Mouse (Mus musculus): ENCODE data around the gene Hpca.
A peak's percentile ranks its signal among the peaks of the same experiment; 100 is the strongest.

The Hpca gene

DNA sequence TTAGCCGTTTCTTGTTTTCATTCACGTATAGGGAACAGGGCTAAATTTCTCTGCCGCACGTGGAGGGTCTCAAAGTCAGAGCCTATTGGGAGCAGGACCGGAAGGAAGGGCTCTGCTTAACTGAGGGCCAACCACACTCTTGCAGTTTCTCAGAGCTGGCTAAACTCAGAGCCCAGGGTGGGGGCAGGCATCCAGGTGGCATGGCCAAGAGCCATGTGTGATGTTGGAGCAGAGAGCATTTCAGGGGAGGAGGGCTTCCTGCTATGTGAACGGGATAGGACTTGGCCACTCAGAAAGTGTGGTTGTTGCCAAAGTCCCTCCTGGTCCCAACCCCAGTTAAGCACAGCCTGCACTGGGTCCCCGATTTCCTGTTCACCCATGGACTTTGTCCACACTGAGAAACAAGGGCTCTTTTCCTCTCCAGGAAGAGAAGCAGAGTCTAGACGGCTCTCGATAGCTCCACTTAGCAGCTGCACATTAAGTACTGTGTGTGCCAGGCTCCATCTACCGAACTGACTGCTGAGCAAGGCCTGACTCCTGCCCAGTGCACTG, 14.4 kb downstream of the Hpca start:
- no peak for DNase-seq (ENCODE audit: low spot score)

DNA sequence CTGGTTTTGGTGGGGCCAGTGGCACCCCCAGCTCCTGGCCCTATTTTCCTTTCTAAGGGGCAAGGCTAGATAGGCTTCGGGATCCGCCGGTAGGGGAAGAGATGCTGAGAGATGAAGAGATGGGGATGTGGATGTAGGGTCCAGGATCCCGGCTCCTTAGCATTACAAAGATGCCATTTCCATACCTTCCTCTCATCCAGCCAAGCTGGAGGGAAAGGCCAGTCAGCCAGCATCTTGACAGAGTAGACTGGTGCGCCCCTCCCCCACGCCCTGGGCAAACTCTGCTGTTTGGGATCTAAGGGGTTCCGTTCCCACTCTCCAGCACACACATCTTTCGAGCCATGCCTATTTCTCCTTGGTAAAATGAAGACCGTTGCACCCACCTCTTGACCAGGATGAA, 15.8 kb downstream of the Hpca start:
- DNase-seq (ENCODE audit: low spot score): no peak

GRCm38 (mm10) chr4:129105356-129105755, 16.5 kb downstream of the Hpca start, which contains the start of gene Tmem54:
TSS of gene Tmem54 (plus strand) at chr4:129105548.
- DNase-seq (ENCODE audit: low spot score): no peak

DNA sequence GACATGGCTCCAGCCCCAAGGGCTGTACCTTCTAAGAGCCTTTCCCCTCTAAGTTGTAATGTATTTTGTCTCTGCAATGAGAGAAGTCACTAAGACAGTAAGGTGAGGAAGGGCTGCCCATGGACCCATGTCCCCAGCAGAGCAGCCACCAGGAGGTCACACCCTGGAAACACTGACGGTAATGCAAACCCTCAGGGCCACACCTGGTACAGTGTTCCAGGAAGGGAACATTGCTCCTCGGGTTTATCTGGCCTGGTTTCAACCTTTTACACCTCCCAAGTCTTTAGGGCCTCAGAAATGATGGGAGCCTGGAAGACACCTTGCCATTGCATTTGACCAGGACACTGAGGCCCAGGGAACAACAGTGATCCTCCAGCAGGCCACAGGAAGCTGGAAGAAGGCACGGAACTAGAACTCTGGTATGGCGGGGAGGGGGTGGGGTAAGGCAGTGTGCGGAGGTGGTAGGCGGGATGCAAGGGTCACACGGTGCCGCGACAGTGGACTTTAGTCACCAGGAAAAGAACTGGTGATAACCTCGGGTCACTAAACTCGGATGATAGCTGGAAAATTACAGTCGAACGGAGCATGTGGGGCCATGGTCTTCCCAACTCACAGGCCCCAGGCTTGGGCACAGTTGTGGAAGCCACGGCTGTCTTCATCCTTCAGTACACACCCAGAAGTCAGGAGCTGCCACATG, 19.6 kb downstream of the Hpca start:
- no peak for DNase-seq (ENCODE audit: low spot score)

- no peak for DNase-seq (ENCODE audit: low spot score)
These were observed 24.8 kb downstream of the Hpca start for GRCm38 (mm10) chr4:129097006-129097405.

DNA sequence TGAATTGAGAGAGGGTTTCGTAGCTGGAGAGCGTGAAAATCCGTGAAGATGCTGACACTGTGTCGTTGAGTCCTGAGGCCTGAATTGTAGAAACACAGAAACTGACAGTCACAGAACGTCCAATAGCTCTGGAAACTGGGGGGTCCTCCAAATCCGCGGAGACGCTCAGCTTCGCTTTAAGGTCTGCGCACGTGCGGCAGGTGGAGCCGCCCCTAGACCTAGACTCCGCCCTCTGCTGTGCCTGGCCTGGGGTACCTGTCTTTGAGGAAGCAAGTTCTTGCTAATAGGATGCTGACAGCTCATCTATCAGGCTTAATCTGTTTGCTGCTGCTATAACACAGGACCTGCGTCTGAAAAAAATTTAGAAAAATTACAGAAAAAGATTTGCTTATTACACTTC, 26.6 kb downstream of the Hpca start:
- no peak for DNase-seq (ENCODE audit: low spot score)

DNA sequence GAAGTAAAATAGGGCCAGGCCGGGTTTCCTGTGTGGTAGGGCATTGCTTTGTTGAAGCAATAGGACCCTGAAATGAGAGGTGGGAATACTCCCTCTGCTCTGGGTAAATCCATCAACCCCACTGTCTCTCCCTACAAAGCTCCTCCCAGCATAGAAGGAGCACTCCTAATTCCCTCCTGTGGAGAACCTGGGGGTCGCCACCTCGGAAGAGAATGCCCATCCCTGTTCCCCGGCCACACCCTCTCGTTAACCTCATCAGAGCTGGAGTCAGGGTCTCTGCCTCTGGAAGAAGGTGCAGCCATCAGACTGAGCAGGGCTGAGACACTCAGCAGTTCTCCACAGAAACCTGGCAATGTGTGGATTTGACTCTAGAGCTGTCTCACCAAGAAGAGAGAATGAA, 34.0 kb downstream of the Hpca start:
- no peak for DNase-seq (ENCODE audit: low spot score)

DNA sequence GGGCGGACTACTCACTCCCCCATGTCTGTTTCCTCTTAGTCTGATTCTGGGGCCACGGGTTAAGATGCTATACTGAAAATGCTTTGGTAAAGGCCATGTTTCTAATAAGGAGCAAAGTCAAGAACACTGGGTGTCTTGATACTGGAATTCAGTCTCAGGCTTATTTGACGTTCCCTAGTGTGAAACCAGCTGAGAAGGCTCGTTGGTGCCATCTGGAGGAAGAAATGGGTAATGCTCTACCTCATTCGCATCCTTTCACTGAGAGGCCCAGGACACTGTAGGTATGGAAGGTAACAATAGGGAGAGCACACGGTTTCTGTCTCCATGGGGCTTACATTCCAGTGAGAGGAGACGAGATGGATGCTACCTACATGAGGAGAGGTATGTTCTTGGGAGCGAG, 35.8 kb downstream of the Hpca start:
- peak; percentile 76 for DNase-seq (ENCODE audit: low spot score)

DNA sequence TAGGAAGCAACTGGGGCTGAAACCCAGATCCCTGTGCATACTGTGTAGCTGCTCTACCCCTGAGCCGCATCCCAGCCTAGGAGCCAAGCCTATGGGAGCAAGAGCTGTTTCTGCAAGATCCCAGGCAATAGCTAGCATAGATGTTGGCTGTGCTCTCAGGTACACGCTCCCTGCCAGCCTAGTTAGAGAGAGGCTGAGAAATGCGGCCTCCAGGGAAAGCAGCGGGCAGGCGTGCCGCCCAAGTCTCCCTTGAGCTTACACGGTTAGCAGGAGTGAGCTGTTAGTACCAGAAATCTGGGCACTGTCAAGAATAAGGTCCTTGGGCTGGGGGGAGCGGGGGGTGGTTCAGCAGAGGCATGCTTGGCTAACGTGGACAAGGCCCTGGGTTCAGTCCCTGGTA, 36.9 kb downstream of the Hpca start:
- no peak for DNase-seq (ENCODE audit: low spot score)

DNA sequence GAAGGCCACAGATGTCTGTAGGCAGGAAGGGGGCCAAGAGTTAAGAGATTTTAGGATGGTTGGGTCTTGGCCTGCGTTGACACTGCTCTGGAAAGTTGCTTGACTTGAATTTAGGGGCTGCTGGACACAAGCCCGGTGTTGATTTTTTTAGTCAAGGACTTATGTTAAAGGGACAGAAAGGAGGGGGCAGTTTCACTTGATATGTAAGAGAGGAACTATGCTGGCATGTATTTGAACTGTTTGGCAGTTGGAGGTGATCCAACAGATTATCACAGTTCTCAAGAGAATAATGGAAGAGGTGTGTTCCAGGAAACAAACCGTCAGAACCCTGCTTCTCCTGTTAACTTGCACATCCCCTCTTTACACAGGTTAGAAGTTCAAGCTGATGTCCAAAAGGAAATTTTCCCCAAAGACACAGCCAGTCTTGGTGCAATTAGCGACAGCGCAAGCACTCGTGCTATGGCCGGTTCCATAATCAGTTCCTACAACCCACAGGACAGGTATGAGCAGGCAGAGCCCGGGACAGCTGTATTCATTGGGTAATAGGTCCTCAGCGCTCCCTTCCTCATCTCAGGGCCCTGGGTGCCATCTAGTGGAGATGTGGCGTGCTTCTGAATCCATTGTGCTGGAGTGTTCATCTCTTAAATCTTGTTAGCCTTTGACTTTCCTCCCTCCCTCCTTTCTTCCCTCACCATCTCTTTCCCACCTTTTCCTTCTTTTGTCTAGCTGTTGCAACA, 39.3 kb downstream of the Hpca start:
- DNase-seq (ENCODE audit: low spot score): peak; percentile 82

GRCm38 (mm10) chr4:129081939-129082338, 39.9 kb downstream of the Hpca start:
- no peak for DNase-seq (ENCODE audit: low spot score)

DNA sequence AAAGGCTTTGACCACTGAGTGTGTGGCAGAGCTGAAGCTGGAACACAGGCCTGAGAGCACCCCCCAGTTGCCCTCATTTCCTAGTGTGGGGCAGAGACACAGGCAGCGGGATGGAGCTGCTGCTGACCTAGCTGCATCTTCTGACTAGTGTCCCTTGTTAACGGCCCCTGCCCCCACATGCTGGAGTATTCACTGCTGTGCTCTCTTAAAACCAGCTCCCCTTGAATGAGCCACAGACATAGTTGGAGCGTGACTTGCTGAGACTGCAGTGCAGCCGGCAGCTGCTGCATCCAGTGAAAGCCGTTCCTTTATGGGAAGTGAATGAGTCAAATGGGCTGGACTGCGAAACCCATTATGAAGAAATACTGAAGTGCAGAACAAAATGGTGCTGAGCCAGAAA, 40.3 kb downstream of the Hpca start:
- peak; percentile 23 for DNase-seq (ENCODE audit: low spot score)

- no peak for DNase-seq (ENCODE audit: low spot score)
These were observed 40.8 kb downstream of the Hpca start for GRCm38 (mm10) chr4:129081041-129081440.

DNA sequence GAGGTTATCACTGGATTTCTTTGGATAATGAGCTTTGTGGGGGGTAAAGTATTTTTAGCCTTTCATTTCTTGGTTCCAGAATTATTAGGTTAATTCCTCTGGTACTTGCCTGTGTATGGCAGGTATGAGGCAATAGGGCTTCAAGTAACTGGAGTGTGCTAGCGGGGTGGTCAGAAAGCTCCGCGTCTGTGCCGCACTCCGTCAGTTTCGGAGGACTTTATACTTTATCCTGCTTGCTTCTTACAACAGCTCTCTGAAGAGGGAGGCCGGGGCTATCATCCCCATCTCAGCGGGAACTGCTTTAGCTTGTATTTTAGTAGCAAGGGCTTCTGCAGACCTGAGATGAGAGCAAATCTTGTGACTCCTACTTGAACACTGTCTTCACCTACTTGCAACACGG, 42.7 kb downstream of the Hpca start:
- DNase-seq (ENCODE audit: low spot score): no peak

- DNase-seq (ENCODE audit: low spot score): no peak
These were observed 53.0 kb downstream of the Hpca start for GRCm38 (mm10) chr4:129068848-129069247.

DNA sequence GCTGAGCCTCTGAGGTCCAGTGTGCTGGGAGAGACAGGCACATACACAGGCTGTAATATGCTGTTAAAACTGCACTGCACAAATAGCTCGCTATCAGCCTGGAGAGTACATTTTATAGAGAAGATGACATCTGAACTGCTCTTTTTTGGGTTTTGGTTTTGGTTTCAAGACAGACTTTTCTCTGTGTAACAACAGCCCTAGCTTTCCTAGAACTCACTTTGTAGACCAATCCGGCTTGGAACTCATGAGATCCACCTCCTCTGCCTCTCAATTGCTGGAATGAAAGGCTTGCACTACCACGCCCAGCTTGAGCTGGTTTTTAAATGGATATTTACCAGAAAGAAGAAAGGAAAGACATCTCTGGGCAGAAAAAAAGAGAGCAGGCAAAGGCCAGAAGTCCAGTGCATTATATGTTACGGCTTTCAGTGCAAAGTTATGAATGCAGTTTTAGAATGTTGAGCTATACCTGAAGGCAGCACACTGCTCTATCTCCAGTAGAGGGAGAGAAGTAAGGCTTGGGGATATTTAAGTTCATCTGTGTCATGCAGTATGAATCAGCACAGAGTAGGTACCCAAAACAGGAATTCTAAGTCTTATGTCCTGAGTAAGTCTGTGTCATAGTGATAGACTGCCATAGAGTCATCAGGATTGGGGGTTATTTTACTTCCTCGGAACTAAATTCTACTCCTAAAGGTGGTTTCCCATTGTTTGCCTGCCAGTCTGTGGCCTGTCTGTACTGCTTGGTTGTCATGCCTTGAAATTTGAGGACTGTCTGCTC, 54.0 kb downstream of the Hpca start:
- peak; percentile 32 for DNase-seq (ENCODE audit: low spot score)

- no peak for DNase-seq (ENCODE audit: low spot score)
These were observed 56.1 kb downstream of the Hpca start for GRCm38 (mm10) chr4:129065688-129066236.

- no peak for DNase-seq (ENCODE audit: low spot score)
These were observed 59.4 kb downstream of the Hpca start for GRCm38 (mm10) chr4:129062281-129063075.

Data from adipocyte (in vitro differentiated cells).